In the genomic region with DNA sequence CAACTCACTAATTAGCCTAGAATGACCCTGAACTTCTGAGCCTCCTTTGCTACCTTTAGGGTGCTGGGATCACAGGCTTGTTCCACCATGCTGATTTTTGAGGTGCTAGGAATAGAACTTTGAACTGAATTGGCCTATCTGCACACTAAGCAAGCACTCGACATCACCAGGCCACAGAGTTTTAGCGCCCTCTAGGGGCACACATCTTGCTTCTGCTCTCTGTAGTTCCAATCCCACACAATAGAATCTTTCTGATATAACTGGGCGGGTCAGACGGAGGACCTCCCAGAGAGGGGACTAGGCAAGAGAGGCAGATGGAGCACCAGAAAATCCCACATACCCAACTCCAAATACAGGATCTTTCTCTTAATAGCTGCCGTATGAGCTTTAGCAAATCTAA, we compare ENCODE assay signal across 8 mouse cellular contexts. TPM values are rescaled to one million over a fixed set of nuclear protein-coding genes. Genes with fewer than 3 reads are reported as not detected.
DNase-seq lines count a peak whose midpoint lies in the region; ATAC-seq and TF ChIP-seq lines count a peak whose summit lies in the region.

No protein-coding gene starts in this region.

- no peak overlapping the region for H3K27ac ChIP-seq in bone marrow macrophage, adult 2 months (ENCODE audit: insufficient read depth, low read depth, low read length)
- no peak overlapping the region for H3K27ac ChIP-seq in embryonic fibroblast, embryonic 13.5 days (ENCODE audit: insufficient read depth, low read length)
- no peak overlapping the region for H3K27ac ChIP-seq in lung, embryonic 16.5 days (ENCODE audit: low read length)

- no peak for TF ChIP-seq POLR2A in bone marrow macrophage, adult 2 months (IDR thresholded peaks at IDR 0.05; ENCODE audit: borderline replicate concordance, low read depth, low read length)
- TF ChIP-seq POLR2A in embryonic fibroblast, embryonic 13.5 days (IDR thresholded peaks at IDR 0.05; ENCODE audit: low read depth, low read length): no peak

- H3K4me2 ChIP-seq in lung, embryonic 16.5 days (ENCODE audit: low read depth, low read length): no peak overlapping the region

- peak; percentile 81 for DNase-seq in CD4-positive, CD25-positive, alpha-beta regulatory T cell, adult 2 months (ENCODE audit: low read depth, low spot score)
- peak; percentile 84 for DNase-seq in layer of hippocampus, adult 9-11 months
- DNase-seq in right cerebral cortex, adult 2 months (ENCODE audit: low spot score in 2 of 2): peak; percentile 78 to 81

- H3K9ac ChIP-seq in lung, embryonic 16.5 days (ENCODE audit: low read length): no peak overlapping the region

- TF ChIP-seq CTCF in bone marrow macrophage, adult 2 months (IDR thresholded peaks at IDR 0.05; ENCODE audit: low read depth, low read length): peak; percentile 81
- TF ChIP-seq CTCF in embryonic fibroblast, embryonic 13.5 days (IDR thresholded peaks at IDR 0.05; ENCODE audit: borderline replicate concordance, insufficient read depth, low read length): peak; percentile 72

- H3K9me3 ChIP-seq in lung, embryonic 16.5 days (ENCODE audit: control insufficient read depth, low read length): no peaks in the 10 kb centered on the region

- H3K27me3 ChIP-seq in lung, embryonic 16.5 days (ENCODE audit: control insufficient read depth, insufficient read depth, low read depth, low read length): no peaks in the 10 kb centered on the region

- no peak overlapping the region for H3K4me3 ChIP-seq in bone marrow macrophage, adult 2 months (ENCODE audit: insufficient read depth, low read length)
- H3K4me3 ChIP-seq in embryonic fibroblast, embryonic 13.5 days (ENCODE audit: insufficient read depth, low read length): no peak overlapping the region
- H3K4me3 ChIP-seq in lung, embryonic 16.5 days (ENCODE audit: low read length): no peak overlapping the region

- WGBS in lung, embryonic 16.5 days: 32% methylated on average over 5 of the region's 5 CpGs

- peaks cover 5% of the 10 kb centered on the region for H3K4me1 ChIP-seq in bone marrow macrophage, adult 2 months (ENCODE audit: control insufficient read depth, insufficient read depth, low read length)
- no peaks in the 10 kb centered on the region for H3K4me1 ChIP-seq in embryonic fibroblast, embryonic 13.5 days (ENCODE audit: control insufficient read depth, insufficient read depth, low read length)
- peaks cover 2% of the 10 kb centered on the region; the same call in 1 of the 2 replicates for H3K4me1 ChIP-seq in lung, embryonic 16.5 days (replicated peaks; ENCODE audit: control insufficient read depth, insufficient read depth, low read length)

- peaks cover 3% of the 10 kb centered on the region; the same call in 1 of the 2 replicates for H3K36me3 ChIP-seq in lung, embryonic 16.5 days (ENCODE audit: control insufficient read depth, insufficient read depth, low read length)

- no peak for ATAC-seq in CD4-positive, CD25-positive, alpha-beta regulatory T cell, adult 4 months
- ATAC-seq in hematopoietic stem cell, adult 5-6 weeks (replicated peaks in 1 of 2; ENCODE audit: insufficient read depth in 1 of 2, low FRiP score in 2 of 2, low TSS enrichment in 1 of 2, low read depth in 1 of 2, poor library complexity in 2 of 2, severe bottlenecking in 2 of 2): peak; percentile 54 to 72; a peak in 2 of 4 replicates
- peak; percentile 47; the same call in 1 of the 2 replicates for ATAC-seq in lung, embryonic 16.5 days (ENCODE audit: low read depth)

RNA-seq across cellular contexts. Expression of a gene that starts 24.3 kb away (rescaled TPM):
- under 1 TPM; 0.15 to 0.92 TPM for polyA plus RNA-seq in CD4-positive, CD25-positive, alpha-beta regulatory T cell, adult 4 months (2017; shearing (Covaris generic))
- polyA plus RNA-seq in bone marrow macrophage, adult 2 months (2012; ENCODE audit: insufficient read depth, insufficient read length, missing spikeins): 2.8 and 5.4 TPM in 2 replicates
- 65.4 and 89.6 TPM in 2 replicates for polyA plus RNA-seq in embryonic fibroblast, embryonic 13.5 days (2011; ENCODE audit: insufficient read length, low read depth, missing spikeins)
- 3.6 and 4.3 TPM in 2 replicates for total RNA-seq in hematopoietic stem cell, adult 5-6 weeks (2017)
- 176 and 183 TPM in 2 replicates for polyA plus RNA-seq in lung, embryonic 16.5 days (2015; fragmentation: Nextera tagmentation; extraction: Ambion mirVana)

RNA-seq across cellular contexts. Expression of a gene that starts 51.0 kb away (rescaled TPM):
- polyA plus RNA-seq in CD4-positive, CD25-positive, alpha-beta regulatory T cell, adult 4 months (2017; shearing (Covaris generic)): 100 to 1,000 TPM; 114 to 159 TPM
- polyA plus RNA-seq in bone marrow macrophage, adult 2 months (2012; ENCODE audit: insufficient read depth, insufficient read length, missing spikeins): 59.7 and 60.3 TPM in 2 replicates
- polyA plus RNA-seq in embryonic fibroblast, embryonic 13.5 days (2011; ENCODE audit: insufficient read length, low read depth, missing spikeins): 1.5 and 2.3 TPM in 2 replicates
- total RNA-seq in hematopoietic stem cell, adult 5-6 weeks (2017): 132 and 143 TPM in 2 replicates
- polyA plus RNA-seq in lung, embryonic 16.5 days (2015; fragmentation: Nextera tagmentation; extraction: Ambion mirVana): 47.8 and 51.5 TPM in 2 replicates

Comparison
In these comparisons a context has a peak if more than half of its experiments do, and no peak if none do; other contexts are left out.
1. RNA of a gene that starts 24.3 kb away (polyA plus RNA-seq): 176 to 183 TPM in lung, embryonic 16.5 days and 65.4 to 89.6 TPM in embryonic fibroblast, embryonic 13.5 days; 2.8 to 5.4 TPM in bone marrow macrophage, adult 2 months and 0.15 to 0.92 TPM in CD4-positive, CD25-positive, alpha-beta regulatory T cell, adult 4 months; every median in the first group is over 10 times any median in the second.
2. RNA of a gene that starts 51.0 kb away (polyA plus RNA-seq): 114 to 159 TPM in CD4-positive, CD25-positive, alpha-beta regulatory T cell, adult 4 months, 59.7 to 60.3 TPM in bone marrow macrophage, adult 2 months and 47.8 to 51.5 TPM in lung, embryonic 16.5 days; 1.5 to 2.3 TPM in embryonic fibroblast, embryonic 13.5 days; every median in the first group is over 10 times any median in the second.
3. Peak in every context shown above with its lines, with median percentiles within 50 percentile points of each other: DNase-seq.